Mouse (Mus musculus) heart, adult 2 months (tissue): ENCODE measurements around the gene Tubb4a. TPM values are rescaled to one million over a fixed set of nuclear protein-coding genes. Genes with fewer than 3 reads are reported as not detected.
A peak's percentile ranks its signal among the peaks of the same experiment; 100 is the strongest.
"Not testable (repeated sequence)": the region's sequence is repeated elsewhere in the genome, so short reads cannot be mapped to it uniquely, and the experiment has no call there.

Experiments used
- DNase-seq, 2 experiments: peaks; one replicate each; pipeline ENCODE4 v3.0.0; 2021
- H3K27ac ChIP-seq: fragments of 200-600 bp; 2 replicates; pipeline ENCODE4 v1.8.1; 2022
- H3K27me3 ChIP-seq: fragments of 200-500 bp; 2 replicates; pipeline ENCODE4 v1.6.1; 2012; ENCODE audit warnings: mild to moderate bottlenecking, low read length, inconsistent platforms, mixed read lengths; ENCODE audit not compliant: control insufficient read depth, insufficient read depth
- H3K36me3 ChIP-seq: fragments of 200-500 bp; 2 replicates; pipeline ENCODE4 v1.6.1; 2012; ENCODE audit warnings: low read length, inconsistent platforms; ENCODE audit not compliant: control insufficient read depth, insufficient read depth
- H3K4me1 ChIP-seq: fragments of 200-500 bp; 2 replicates; pipeline ENCODE4 v1.6.1; 2011; ENCODE audit warnings: low read length; ENCODE audit not compliant: control insufficient read depth, insufficient read depth
- H3K4me3 ChIP-seq: fragments of 200-600 bp; 2 replicates; pipeline ENCODE4 v1.8.1; 2022
- H3K79me2 ChIP-seq: fragments of 200-500 bp; replicated peaks from 2 replicates; pipeline ENCODE4 v1.6.1; 2012; ENCODE audit warnings: mild to moderate bottlenecking, inconsistent platforms, low read length, moderate library complexity, mixed read lengths; ENCODE audit not compliant: control insufficient read depth, insufficient read depth
- H3K9ac ChIP-seq: fragments of 200-500 bp; 2 replicates; pipeline ENCODE4 v1.6.1; 2012; ENCODE audit warnings: low read depth, mild to moderate bottlenecking, control low read depth, inconsistent platforms, low read length, mixed read lengths
- CTCF ChIP-seq: fragments of 200-600 bp; IDR thresholded peaks from 2 replicates; pipeline ENCODE4 v1.8.1; 2022; ENCODE audit warnings: antibody characterized with exemption, mild to moderate bottlenecking, moderate library complexity
- EP300 ChIP-seq: fragments of 200-500 bp; IDR thresholded peaks from 2 replicates; pipeline ENCODE4 v1.6.1; 2011; ENCODE audit warnings: low read depth, low read length, control low read depth; ENCODE audit not compliant: insufficient read depth
- POLR2A ChIP-seq: fragments of 200-500 bp; IDR thresholded peaks from 2 replicates; pipeline ENCODE4 v1.6.1; 2011; ENCODE audit warnings: mild to moderate bottlenecking, low read depth, low read length, control low read depth; ENCODE audit not compliant: insufficient read depth
- WGBS: fragments of 180-500 bp; shearing (Covaris S2); methylation state at CpG from one replicate; pipeline ENCODE4 v1.1.7; 2018; 5-methylcytosine and 5-hydroxymethylcytosine counted together
- intact Hi-C: fragments of 180-260 bp; cut with DNase I; formaldehyde crosslinking; loops from one replicate; pipeline ENCODE4 v1.15.1; 2025
- polyA plus RNA-seq: library from polyadenylated mRNA; depleted of rRNA; stranded (reverse); fragments of >200 nt; gene quantifications from 2 replicates; pipeline ENCODE4 v1.2.3, GENCODE M21; 2012
- total RNA-seq, 2 experiments: library from RNA; stranded (reverse); gene quantifications; 2 replicates each; pipeline ENCODE4 v1.2.3; 2021

Tubb4a gene
- total and polyA plus RNA-seq, 3 experiments, result 1.5 to 4.0 (median 2.7) TPM

DNA sequence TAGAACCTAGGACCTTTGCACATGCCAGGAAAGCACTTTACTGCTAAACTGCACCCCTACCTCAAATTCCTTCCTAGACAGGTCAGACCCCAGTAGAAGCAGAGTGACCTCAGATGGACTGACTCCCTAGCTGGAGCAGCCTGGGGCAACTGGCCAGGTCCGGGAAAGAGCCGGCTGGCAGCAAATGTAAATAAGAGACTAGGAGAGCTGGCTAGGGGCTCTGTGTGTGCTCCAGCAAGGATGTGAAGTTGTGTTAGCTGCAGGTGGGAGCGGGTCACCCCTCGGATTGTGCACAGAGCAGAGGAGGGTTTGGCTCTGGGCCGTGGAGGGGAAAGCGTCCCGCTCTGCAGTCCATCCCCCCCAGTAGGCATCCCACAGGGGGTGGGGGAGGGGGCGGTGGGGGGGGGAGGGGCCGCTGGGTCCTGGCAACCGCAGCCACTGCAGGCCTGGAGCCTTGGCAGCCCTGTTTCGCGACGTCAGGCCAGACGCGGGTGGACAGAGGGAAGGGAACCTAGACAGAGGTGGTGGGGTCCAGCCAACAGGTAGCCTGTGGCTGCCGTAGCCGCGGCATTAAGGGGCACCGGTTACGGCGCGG, 28.6 kb downstream of the Tubb4a start, which contains the start of gene Crb3:
Crb3 (plus strand) TSS at position 215 of the 595 bp plus-strand sequence.
- no peaks in the 10 kb centered on the region for H3K36me3 ChIP-seq
- peak within 1 kb of the TSS; percentile 93 for H3K27ac ChIP-seq
- no peaks in the 10 kb centered on the region for H3K79me2 ChIP-seq
- 8% methylated on average over 20 of the region's 22 CpGs for WGBS
- H3K27me3 ChIP-seq, result no peaks in the 10 kb centered on the region
- intact Hi-C loops, result loop anchor here (5.0 kb wide), 1 partner anchor 227 kb away; the partner anchor contains the start of gene Rfx2
- peak within 1 kb of the TSS; percentile 74 for H3K4me3 ChIP-seq
- peak; percentile 52 to 66 for DNase-seq
- TF ChIP-seq CTCF (no peak), POLR2A (no peak), EP300 (no peak)
- H3K4me1 ChIP-seq, result 0 out of 2 replicates have a peak, but pooled peaks cover 3% of the 10 kb centered on the region
- peak within 1 kb of the TSS; percentile 76 for H3K9ac ChIP-seq

- Histone ChIP-seq H3K27me3 (no peaks in the 10 kb centered on the region), H3K9ac (no peak overlapping the region), H3K36me3 (no peaks in the 10 kb centered on the region), H3K27ac (no peak overlapping the region), H3K4me1 (0 out of 2 replicates have a peak, but pooled peaks cover 3% of the 10 kb centered on the region), H3K4me3 (no peak overlapping the region), H3K79me2 (no peaks in the 10 kb centered on the region)
- no peak for TF ChIP-seq POLR2A
- TF ChIP-seq EP300, result no peak
- TF ChIP-seq CTCF, result no peak
- DNase-seq, result no peak
- intact Hi-C loops, result loop anchor here (2.0 to 5.0 kb wide), 2 partner anchors 23 to 224 kb away; partner anchors contain the start of gene Rfx2
- WGBS, result 71% methylated on average over 3 of the region's 3 CpGs
These were observed 31.3 kb downstream of the Tubb4a start for GRCm38 (mm10) chr17:57056246-57056645.

DNA sequence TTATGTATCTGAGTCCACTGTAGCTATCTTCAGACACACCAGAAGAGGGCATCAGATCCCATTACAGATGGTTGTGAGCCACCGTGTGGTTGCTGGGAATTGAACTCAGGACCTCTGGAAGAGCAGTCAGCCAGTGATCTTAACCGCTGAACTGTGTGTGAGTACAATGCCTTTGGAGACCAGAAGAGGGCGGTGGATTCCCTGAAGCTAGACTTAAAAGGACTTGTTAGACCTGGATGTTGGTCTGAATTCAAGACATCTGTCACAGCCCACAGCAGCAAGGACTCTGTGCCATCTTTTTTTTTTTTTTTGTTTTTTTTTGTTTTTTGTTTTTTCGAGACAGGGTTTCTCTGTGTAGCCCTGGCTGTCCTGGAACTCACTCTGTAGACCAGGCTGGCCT, 35.9 kb downstream of the Tubb4a start:
- H3K4me1 ChIP-seq, H3K27me3 ChIP-seq, H3K27ac ChIP-seq, intact Hi-C loops, H3K4me3 ChIP-seq, DNase-seq, H3K79me2 ChIP-seq, H3K9ac ChIP-seq, H3K36me3 ChIP-seq: not testable (repeated sequence)
- WGBS, result 89% methylated on average over 4 of the region's 4 CpGs
- peak; percentile 36 for TF ChIP-seq CTCF

DNA sequence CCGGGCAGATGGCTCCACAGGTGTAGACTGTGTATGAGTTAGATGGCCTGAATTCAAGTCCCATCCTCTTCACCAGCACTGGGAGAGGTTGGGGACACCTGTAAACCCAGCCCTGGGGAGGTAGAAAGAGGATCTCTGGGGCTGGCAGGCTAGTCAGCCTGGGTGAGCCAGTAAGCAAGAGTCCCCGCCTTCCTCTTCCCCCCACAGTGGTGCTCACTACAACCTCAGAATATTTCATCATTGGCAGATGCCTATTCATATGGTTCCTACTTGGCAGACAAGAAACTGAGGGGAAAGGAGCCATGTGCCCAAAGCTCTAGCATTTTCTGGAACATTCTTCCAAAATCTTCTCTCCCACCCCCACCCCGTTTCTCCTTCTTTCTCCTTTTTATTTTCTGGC, 38.8 kb downstream of the Tubb4a start:
- H3K27me3 ChIP-seq, result no peaks in the 10 kb centered on the region
- intact Hi-C loops, result no loop called here
- WGBS, result 94% methylated on average over 3 of the region's 3 CpGs
- TF ChIP-seq POLR2A (no peak), EP300 (no peak), CTCF (no peak)
- H3K79me2 ChIP-seq, result no peaks in the 10 kb centered on the region
- H3K4me3 ChIP-seq, result no peak overlapping the region
- H3K4me1 ChIP-seq, result no peaks in the 10 kb centered on the region
- H3K36me3 ChIP-seq, result no peaks in the 10 kb centered on the region
- no peak for DNase-seq
- H3K27ac ChIP-seq, result no peak overlapping the region
- no peak overlapping the region for H3K9ac ChIP-seq

GRCm38 (mm10) chr17:57047406-57047805, 40.2 kb downstream of the Tubb4a start:
- 61% methylated on average over 5 of the region's 5 CpGs for WGBS

GRCm38 (mm10) chr17:57041554-57041953, 46.0 kb downstream of the Tubb4a start, which contains the start of gene Slc25a41:
Gene Slc25a41, minus strand, starts transcription at chr17:57041654.
- no peak for TF ChIP-seq EP300
- no peak for TF ChIP-seq POLR2A
- TF ChIP-seq CTCF, result no peak
- Histone ChIP-seq H3K27me3 (peaks cover 1% of the 10 kb centered on the region; the same call in 1 of the 2 replicates), H3K27ac (no peak within 1 kb of the TSS), H3K9ac (no peak within 1 kb of the TSS), H3K79me2 (no peaks in the 10 kb centered on the region), H3K4me1 (no peaks in the 10 kb centered on the region), H3K4me3 (no peak within 1 kb of the TSS), H3K36me3 (no peaks in the 10 kb centered on the region)
- intact Hi-C loops, result no loop called here
- WGBS, result 68% methylated on average over 8 of the region's 8 CpGs
- no peak for DNase-seq

More at GRCm38 (mm10) chr17:57047406-57047805, 40.2 kb downstream of the Tubb4a start:
- no peak for DNase-seq
- no peak for TF ChIP-seq EP300
- no peak for TF ChIP-seq POLR2A
- no peak for TF ChIP-seq CTCF
- no peak overlapping the region for H3K27ac ChIP-seq
- no peaks in the 10 kb centered on the region for H3K79me2 ChIP-seq
- H3K27me3 ChIP-seq, result no peaks in the 10 kb centered on the region
- intact Hi-C loops, result no loop called here
- no peak overlapping the region for H3K4me3 ChIP-seq
- H3K36me3 ChIP-seq, result no peaks in the 10 kb centered on the region
- no peaks in the 10 kb centered on the region for H3K4me1 ChIP-seq
- H3K9ac ChIP-seq, result no peak overlapping the region
